Mouse (Mus musculus): ENCODE results near the gene Slc1a2.

GRCm38 (mm10) chr2:102638140-102638539 is 20.3 kb upstream of the Slc1a2 start:
- TF ChIP-seq POLR2A (IDR thresholded peaks at IDR 0.05; ENCODE audit: low read depth, low read length) (no peak), CTCF (IDR thresholded peaks at IDR 0.05; ENCODE audit: extremely low read depth, insufficient read depth, insufficient read length, insufficient replicate concordance) (no peak)
